Mouse (Mus musculus) kidney, embryonic 14.5 days (tissue): ENCODE results near the gene Paics. TPM values are rescaled to one million over a fixed set of nuclear protein-coding genes. Genes with fewer than 3 reads are reported as not detected.
A peak's percentile ranks its signal among the peaks of the same experiment; 100 is the strongest.

Experiments used
- ATAC-seq: fragments of 200-750 bp; cut with Nextera tagmentation; 2 replicates; pipeline ENCODE4 v1.8.0; 2017; ENCODE audit warnings: moderate number of reproducible peaks, mild to moderate bottlenecking, moderate TSS enrichment, moderate library complexity; ENCODE audit not compliant: low FRiP score, low TSS enrichment
- H3K27ac ChIP-seq: fragments of 300-500 bp; sonication (generic); 2 replicates; pipeline ENCODE4 v1.5.1; 2014; ENCODE audit warnings: low read depth, mild to moderate bottlenecking, low read length, moderate library complexity, mixed read lengths
- H3K27me3 ChIP-seq: fragments of 300-500 bp; sonication (generic); 2 replicates; pipeline ENCODE4 v1.6.1; 2014; ENCODE audit warnings: mild to moderate bottlenecking, low read length; ENCODE audit not compliant: control insufficient read depth, insufficient read depth
- H3K36me3 ChIP-seq: fragments of 300-500 bp; sonication (generic); 2 replicates; pipeline ENCODE4 v1.6.1; 2014; ENCODE audit warnings: low read length, mixed read lengths; ENCODE audit not compliant: control insufficient read depth, insufficient read depth
- H3K4me1 ChIP-seq: fragments of 300-500 bp; sonication (generic); 2 replicates; pipeline ENCODE4 v1.6.1; 2014; ENCODE audit warnings: low read length, mixed read lengths; ENCODE audit not compliant: control insufficient read depth, insufficient read depth
- H3K4me2 ChIP-seq: fragments of 300-500 bp; sonication (generic); replicated peaks from 2 replicates; pipeline ENCODE4 v1.6.1; 2014; ENCODE audit warnings: low read depth, mild to moderate bottlenecking, low read length
- H3K4me3 ChIP-seq: fragments of 300-500 bp; sonication (generic); 2 replicates; pipeline ENCODE4 v1.5.1; 2014; ENCODE audit warnings: mild to moderate bottlenecking, low read length
- H3K9ac ChIP-seq: fragments of 300-500 bp; sonication (generic); 2 replicates; pipeline ENCODE4 v1.6.1; 2014; ENCODE audit warnings: low read depth, mild to moderate bottlenecking, low read length, moderate library complexity
- H3K9me3 ChIP-seq: fragments of 300-500 bp; sonication (generic); 2 replicates; pipeline ENCODE4 v1.6.1; 2016; ENCODE audit warnings: low read length; ENCODE audit not compliant: control insufficient read depth
- WGBS: fragments of 180-500 bp; shearing (Covaris S2); extraction: QIAGEN DNeasy Blood & Tissue Kit; methylation state at CpG from one replicate; pipeline ENCODE4 v1.1.7; 2014; 5-methylcytosine and 5-hydroxymethylcytosine counted together
- polyA plus RNA-seq: library from polyadenylated mRNA; unstranded; fragments of >200 nt; fragmentation: Nextera tagmentation; extraction: Ambion mirVana; gene quantifications from 2 replicates; pipeline ENCODE4 v1.2.1, GENCODE M21; 2014

Gene Paics
- polyA plus RNA-seq, 1 experiment from 2014 or later = 349 TPM

GRCm38 (mm10) chr5:76945678-76946033, 5.5 kb upstream of the Paics start:
- Histone ChIP-seq H3K27ac (no peak overlapping the region), H3K36me3 (peaks cover 2% of the 10 kb centered on the region), H3K4me1 (peaks cover 9% of the 10 kb centered on the region), H3K4me2 (no peak overlapping the region), H3K4me3 (no peak overlapping the region), H3K9me3 (no peaks in the 10 kb centered on the region; the same call in 1 of the 2 replicates), H3K27me3 (no peaks in the 10 kb centered on the region), H3K9ac (no peak overlapping the region)
- no peak for ATAC-seq
- 86% methylated on average over 2 of the region's 2 CpGs for WGBS

- no peaks in the 10 kb centered on the region; the same call in 1 of the 2 replicates for H3K36me3 ChIP-seq
- H3K27me3 ChIP-seq = no peaks in the 10 kb centered on the region
- H3K27ac ChIP-seq = no peak overlapping the region
- peaks cover 9% of the 10 kb centered on the region for H3K4me1 ChIP-seq
- 86% methylated on average over 4 of the region's 4 CpGs for WGBS
- H3K4me3 ChIP-seq = no peak overlapping the region
- H3K9ac ChIP-seq = no peak overlapping the region
- no peaks in the 10 kb centered on the region for H3K9me3 ChIP-seq
- ATAC-seq = no peak
- no peak overlapping the region for H3K4me2 ChIP-seq
Observed at GRCm38 (mm10) chr5:76947142-76947541, 4.0 kb upstream of the Paics start.

- H3K4me1 ChIP-seq = peaks cover 12% of the 10 kb centered on the region
- no peak for ATAC-seq
- no peak overlapping the region for H3K4me3 ChIP-seq
- no peaks in the 10 kb centered on the region for H3K9me3 ChIP-seq
- 87% methylated on average over 4 of the region's 4 CpGs for WGBS
- no peak overlapping the region for H3K4me2 ChIP-seq
- no peak overlapping the region for H3K9ac ChIP-seq
- no peaks in the 10 kb centered on the region for H3K27me3 ChIP-seq
- H3K27ac ChIP-seq = no peak overlapping the region
- H3K36me3 ChIP-seq = no peaks in the 10 kb centered on the region; the same call in 1 of the 2 replicates
Observed at GRCm38 (mm10) chr5:76947758-76948157, 3.3 kb upstream of the Paics start.

GRCm38 (mm10) chr5:76950343-76951105, 583 bp upstream of the Paics start:
- peak overlapping the region; percentile 85 for H3K9ac ChIP-seq
- peak overlapping the region; percentile 90; the same call in 1 of the 2 replicates for H3K27ac ChIP-seq
- H3K4me1 ChIP-seq = peaks cover 19% of the 10 kb centered on the region
- under 1% methylated on average over 24 of the region's 24 CpGs for WGBS
- no peaks in the 10 kb centered on the region for H3K27me3 ChIP-seq
- no peak for ATAC-seq
- H3K36me3 ChIP-seq = peaks cover 7% of the 10 kb centered on the region; the same call in 1 of the 2 replicates
- H3K4me3 ChIP-seq = peak overlapping the region; percentile 87
- H3K4me2 ChIP-seq = peak overlapping the region; percentile 54
- no peaks in the 10 kb centered on the region for H3K9me3 ChIP-seq

- H3K9ac ChIP-seq = peak overlapping the region; percentile 85
- 10% methylated on average over 7 of the region's 7 CpGs for WGBS
- peaks cover 23% of the 10 kb centered on the region for H3K36me3 ChIP-seq
- no peak for ATAC-seq
- H3K4me3 ChIP-seq = peak overlapping the region; percentile 87
- H3K9me3 ChIP-seq = no peaks in the 10 kb centered on the region
- peaks cover 19% of the 10 kb centered on the region for H3K4me1 ChIP-seq
- H3K4me2 ChIP-seq = peak overlapping the region; percentile 54
- no peaks in the 10 kb centered on the region for H3K27me3 ChIP-seq
- H3K27ac ChIP-seq = peak overlapping the region; percentile 90
Observed at GRCm38 (mm10) chr5:76952112-76953040, 1.3 kb downstream of the Paics start.

- Histone ChIP-seq H3K4me3 (no peak overlapping the region), H3K9me3 (no peaks in the 10 kb centered on the region), H3K27me3 (no peaks in the 10 kb centered on the region), H3K9ac (no peak overlapping the region), H3K27ac (no peak overlapping the region), H3K4me1 (peaks cover 19% of the 10 kb centered on the region), H3K36me3 (peaks cover 37% of the 10 kb centered on the region), H3K4me2 (no peak overlapping the region)
- 72% methylated on average over 3 of the region's 3 CpGs for WGBS
- ATAC-seq = no peak
Observed at GRCm38 (mm10) chr5:76953794-76954193, 2.7 kb downstream of the Paics start.

- Histone ChIP-seq H3K4me2 (no peak overlapping the region), H3K27ac (no peak overlapping the region), H3K9me3 (no peaks in the 10 kb centered on the region), H3K36me3 (peaks cover 42% of the 10 kb centered on the region), H3K9ac (no peak overlapping the region), H3K27me3 (no peaks in the 10 kb centered on the region), H3K4me1 (peaks cover 16% of the 10 kb centered on the region), H3K4me3 (no peak overlapping the region)
- no peak for ATAC-seq
- WGBS = 90% methylated on average over 6 of the region's 6 CpGs
Observed at GRCm38 (mm10) chr5:76954271-76954900, 3.3 kb downstream of the Paics start.

GRCm38 (mm10) chr5:76955474-76955873, 4.4 kb downstream of the Paics start:
- H3K9me3 ChIP-seq = no peaks in the 10 kb centered on the region
- H3K27ac ChIP-seq = no peak overlapping the region
- no peak for ATAC-seq
- H3K4me3 ChIP-seq = no peak overlapping the region
- no peak overlapping the region for H3K9ac ChIP-seq
- no peak overlapping the region for H3K4me2 ChIP-seq
- 78% methylated on average over 4 of the region's 4 CpGs for WGBS
- peaks cover 10% of the 10 kb centered on the region; the same call in 1 of the 2 replicates for H3K4me1 ChIP-seq
- H3K27me3 ChIP-seq = no peaks in the 10 kb centered on the region
- H3K36me3 ChIP-seq = peaks cover 52% of the 10 kb centered on the region
